Mouse (Mus musculus) adrenal gland, adult 18-20 months (tissue): ENCODE measurements around the gene Cd47. TPM values are rescaled to one million over a fixed set of nuclear protein-coding genes. Genes with fewer than 3 reads are reported as not detected.

ENCODE experiments used
- DNase-seq, 2 experiments: peaks; one replicate each; pipeline ENCODE4 v3.0.0; 2021 to 2022; ENCODE audit warnings: low spot score in 2 of 2
- total RNA-seq, 2 experiments: library from RNA; stranded (reverse); gene quantifications; 1 replicate in 1 of 2; 2 replicates in 1 of 2; pipeline ENCODE4 v1.2.3; 2021

Gene Cd47
- total RNA-seq, 2 experiments from 2014 or later = 87.8 to 195 TPM

DNA sequence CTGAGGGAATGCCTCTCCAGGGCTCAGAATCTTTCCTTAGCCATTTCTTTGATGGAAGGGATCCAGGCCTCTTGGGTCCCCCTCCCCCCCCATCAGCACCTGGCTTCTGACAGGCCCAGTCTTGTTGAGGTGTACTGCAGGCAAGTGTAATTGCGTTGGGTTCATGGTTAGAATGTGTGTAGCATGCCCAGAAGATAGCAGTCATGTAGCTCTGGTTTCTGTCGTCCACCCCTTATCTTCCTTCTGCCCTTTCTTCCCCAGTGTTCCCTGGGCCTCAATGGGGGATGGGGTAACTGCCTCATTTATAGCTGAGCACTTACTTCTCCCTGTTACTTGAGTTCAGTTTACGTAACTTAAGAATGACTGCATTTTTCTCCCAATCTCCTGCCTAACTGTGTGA, 104.7 kb downstream of the Cd47 start:
- no peak for DNase-seq

DNA sequence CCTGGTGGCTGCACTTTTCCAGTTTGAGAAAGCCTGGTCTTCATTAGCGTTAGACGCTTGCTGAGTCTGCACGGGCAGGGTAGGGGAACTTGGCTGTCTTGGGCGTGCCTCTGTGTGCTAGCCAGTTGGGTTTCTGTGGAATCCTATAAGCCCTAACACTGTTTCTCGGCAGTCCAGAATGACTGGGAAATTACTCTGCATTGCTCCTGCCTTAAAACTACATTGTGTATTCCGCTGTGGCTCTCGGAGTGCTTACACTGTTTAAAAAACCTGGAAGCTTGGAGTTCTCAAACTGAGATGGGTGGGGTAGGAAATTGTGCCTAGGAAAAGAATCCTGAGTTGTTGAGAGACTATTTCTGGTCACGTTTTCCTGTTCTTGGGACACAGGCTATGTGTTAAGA, 105.3 kb downstream of the Cd47 start:
- no peak for DNase-seq

DNA sequence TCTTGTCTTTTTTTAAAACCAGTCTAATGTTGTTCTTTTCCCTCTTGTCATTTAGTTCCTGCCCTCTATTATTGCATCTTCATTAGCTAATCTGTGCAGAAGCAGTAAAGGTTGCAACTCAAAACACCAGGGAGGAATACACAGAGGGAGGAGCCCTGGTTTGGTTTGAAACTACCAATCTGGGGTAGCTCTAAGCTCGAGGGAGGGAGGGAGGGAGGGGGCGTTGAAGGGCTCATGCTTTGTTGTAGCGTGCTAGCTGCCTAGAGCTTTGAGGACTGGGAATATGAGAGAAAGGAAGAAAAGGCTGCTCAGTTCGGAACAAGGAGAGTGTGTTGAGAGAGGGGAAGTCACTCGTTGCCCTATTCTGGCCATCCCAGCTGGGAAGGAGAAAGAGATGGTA, 105.7 kb downstream of the Cd47 start:
- no peak for DNase-seq

DNA sequence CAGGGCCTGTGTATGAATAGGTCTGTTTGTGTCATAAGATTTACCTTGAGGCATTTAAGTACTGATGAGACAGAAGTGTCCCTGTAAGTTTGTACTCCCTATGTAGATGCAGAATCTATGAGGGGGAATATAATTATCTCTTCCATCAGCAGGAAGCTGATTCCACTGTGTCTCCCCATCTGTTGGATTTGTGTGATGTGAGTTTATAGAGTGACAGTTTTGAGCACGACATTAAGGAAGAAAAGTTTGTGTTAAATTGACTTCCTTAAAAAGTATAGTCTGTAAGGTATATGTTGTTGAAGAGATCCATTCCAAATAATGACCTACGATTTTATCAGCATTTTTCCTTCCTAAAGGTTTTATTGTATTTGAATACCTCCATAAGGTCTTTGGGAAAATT, 106.6 kb downstream of the Cd47 start:
- DNase-seq = no peak

DNA sequence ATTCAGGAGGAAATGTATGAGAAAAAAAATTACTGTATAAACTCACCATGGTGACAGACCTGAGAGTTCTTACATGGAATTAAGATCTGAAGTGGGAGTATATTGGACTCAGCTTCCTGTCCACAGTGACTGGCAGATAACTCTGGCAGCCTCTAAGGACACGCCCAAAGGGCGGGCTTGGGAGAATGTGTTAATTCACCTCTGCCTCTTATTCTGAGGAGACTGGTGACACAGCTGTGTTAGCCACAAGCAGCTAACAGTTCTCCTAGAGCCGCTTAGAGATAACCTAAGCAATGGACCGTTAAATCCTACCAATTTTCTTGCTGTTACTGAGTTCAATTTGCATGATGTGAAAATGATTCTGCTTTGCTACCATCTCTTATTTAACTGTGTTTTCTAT, 107.0 kb downstream of the Cd47 start:
- no peak for DNase-seq

DNA sequence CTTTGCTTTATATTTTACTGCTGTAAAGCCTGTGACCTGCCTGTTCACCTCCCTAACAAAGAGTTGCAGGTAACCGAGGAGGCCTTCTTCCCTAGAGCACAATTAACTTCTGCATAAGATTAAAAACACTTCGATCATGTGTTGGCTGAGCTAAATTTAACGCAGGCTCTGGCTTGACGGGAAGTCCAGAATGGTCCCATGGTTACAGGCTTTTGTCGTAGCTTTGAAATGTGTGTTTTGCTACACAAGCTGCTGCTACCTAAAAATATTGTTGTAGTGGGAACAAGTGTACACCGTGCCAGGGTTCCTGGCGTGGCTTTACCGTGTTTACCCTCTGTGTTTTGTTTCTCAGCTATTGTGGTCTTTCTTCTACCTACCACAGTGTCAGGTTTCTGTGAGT, 109.2 kb downstream of the Cd47 start:
- no peak for DNase-seq

DNA sequence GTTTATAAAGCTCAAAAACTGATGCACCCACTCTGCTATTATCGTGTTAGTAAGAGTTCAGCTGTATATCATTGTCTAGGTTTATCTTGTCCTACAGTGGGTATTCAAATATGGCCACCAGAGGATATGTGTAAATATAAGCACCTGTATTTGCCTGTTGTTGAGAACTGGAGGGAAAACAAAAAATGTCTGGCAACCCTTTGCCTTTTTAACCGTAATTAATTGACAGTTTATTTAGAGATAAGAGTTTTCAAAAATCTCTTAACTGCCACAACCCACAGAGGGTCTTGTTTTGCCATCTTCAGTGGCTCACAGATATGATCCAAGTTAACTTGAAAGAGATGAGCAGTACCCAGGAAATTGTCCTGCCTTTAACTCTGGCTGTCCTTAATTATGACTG, 113.8 kb downstream of the Cd47 start:
- DNase-seq = no peak

DNA sequence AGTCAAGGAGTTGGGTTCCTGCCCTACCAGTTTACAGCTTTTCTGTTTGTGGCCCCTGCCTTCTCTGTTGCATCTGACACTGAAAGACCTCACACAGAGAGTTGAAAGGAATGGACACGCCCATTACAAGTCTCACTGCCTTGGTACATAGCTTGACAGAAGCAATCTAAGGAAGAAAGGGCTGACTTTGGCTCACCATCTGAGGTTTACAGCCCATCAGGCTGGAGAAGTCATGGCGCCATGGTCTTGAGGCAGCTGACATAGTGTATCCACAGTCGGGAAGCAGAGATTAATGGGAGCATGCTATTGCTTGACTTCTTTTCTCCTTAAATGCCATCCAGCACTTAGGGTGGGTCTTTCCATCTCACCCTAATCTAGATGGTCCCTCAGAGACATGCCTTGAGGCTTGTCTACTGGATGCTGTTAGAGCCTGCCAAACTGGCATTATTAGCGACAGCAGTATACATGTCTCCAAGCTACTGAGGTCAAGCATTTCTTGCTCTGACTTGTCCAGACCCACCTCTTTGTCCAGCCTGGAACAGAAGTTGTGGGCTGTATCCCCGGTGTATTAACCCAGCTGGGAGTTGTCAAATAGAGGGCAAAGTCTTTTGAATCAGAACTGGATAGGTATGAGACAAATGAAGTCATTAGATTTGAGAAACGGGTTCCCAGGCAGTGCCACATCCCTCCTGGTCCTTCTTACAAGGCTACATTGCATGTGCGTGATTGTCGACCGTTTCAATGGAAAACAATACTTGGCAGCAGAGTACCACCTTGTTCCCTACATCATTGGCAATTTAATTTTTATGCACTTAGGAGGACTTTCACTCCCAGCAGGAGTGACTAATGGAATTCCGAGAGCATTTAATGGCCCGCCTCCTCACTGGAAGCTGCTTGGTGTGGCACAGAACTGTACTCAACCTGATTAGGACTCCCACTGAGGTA, 115.5 kb downstream of the Cd47 start:
- no peak for DNase-seq

DNA sequence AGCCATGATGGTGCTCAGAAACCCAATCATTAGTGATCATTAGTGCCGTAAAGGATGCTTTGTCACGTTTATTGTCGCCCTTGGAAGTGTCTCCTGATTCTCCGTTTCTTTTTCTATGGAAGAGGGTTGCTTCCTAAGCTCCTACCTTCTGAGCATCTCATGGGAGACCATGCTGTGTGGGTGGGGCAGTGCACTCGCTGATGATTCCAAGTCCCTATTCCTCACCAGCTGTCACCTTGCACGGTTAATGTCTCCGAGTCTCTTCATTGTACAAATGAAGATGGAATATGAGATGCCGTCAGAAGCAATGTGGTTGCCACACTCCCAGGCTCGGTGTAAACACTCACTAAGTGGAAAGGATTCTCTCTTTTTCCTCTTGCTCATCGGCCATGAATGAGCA, 119.9 kb downstream of the Cd47 start:
- DNase-seq = no peak

DNA sequence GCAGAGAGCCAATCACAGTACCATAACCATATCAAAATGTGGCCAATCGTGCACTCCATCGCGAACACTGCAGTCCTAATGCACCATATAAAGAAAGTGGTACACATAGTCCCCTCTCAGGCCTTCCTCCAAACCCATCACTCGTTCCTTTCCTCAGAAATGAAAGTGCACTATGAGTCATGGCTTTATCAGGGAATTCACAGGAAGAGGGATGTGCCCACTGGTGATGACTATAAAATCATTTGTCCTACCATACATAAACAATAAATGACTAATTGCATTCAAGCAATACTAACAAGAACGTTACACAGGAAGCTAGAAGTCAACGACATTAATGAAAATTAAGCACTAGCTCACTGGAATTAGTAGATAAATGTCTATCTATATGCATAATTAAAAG, 121.3 kb downstream of the Cd47 start:
- DNase-seq = no peak

DNA sequence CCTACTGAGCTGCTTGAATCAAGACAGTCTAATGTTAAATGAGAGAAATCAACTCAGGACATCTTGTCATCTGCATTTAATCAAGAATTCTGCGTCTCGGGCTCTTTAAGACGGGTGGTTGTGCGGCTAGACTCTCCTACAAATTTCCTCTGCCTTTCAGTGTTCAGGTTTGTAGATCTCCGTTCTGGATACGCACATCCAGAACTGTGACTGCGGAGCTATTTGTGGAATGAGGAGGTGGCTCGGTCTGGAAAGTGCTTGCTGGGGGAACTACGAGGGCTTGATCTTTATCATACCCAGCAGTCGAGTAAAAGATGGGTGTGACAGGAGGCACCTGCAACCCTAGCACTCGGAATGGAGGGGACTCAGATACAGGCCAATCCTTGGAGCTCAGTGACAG, 121.8 kb downstream of the Cd47 start:
- no peak for DNase-seq

DNA sequence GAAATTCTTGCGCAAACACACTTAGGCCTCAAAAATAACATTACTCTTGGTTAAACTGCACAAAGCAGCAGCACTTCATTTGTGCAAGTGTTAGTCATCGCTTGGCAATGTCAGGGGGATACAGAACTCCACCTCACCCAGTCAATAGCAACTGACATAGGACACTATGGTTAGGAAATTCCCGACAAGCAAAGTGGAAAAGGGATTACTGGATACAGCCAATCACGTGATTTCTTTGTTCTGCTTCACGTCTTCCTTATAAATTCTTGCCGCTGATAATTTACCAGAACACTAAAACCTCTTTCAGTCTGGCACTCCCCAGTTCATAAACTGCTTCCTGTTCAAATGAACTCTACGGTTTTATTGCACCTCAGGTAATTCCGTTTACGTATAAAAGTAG, 123.4 kb downstream of the Cd47 start:
- no peak for DNase-seq

DNA sequence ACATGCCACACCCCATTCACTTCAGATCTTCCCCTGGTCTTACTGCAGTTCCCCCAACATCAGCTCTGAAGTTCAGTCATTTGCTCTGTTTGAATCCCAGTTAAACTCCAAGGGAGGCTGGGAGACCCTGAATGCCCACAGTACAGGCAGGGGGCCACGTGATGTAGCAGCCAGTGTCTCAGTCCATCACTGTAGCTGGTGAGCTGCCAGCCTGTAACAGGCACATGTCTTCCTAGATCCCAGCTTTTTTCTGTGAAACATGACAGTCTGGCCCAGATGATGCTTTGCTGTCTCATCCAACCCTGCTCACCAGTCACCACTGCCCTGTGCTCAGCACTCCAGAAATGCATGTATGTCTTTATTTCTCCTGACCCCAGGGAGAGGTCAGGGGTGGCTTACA, 124.6 kb downstream of the Cd47 start:
- no peak for DNase-seq

DNA sequence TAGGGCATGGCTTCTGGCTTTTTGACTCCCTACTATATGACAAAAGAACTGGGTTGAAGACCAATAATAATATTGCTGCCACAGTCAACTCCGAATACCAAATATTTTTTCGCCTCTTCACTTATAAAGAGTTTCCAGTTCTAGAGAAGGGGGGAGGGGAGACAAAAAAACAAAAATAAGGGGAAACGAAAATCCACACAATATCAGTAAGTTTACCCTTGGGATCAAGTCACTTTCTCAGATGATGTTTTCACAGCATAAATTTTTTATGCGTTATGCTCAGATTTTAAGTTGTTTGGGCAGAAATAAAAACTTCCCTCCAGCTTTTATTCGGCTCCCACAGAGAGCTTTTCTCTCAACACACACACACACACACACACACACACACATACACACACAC, 132.9 kb downstream of the Cd47 start:
- no peak for DNase-seq

DNA sequence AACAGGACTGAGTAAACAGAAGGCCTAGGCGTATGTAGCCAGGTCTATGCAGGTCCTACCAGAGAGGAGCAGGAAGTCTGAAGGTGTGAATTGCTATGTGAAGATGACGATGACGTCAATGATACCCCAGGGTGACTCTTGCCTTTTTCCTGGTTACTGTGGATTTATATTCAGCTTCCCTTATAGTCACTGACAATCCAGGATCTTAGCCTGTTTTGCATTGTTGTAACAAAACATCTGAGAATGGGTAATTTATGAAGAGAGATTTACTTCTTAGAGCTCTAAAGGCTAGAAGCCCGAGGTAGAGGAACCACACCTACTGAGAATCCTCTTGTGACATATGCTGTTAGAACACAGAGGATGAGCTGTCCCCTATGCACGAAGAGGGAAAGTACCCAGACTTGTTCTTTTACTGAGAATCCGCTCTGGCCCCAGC, 135.7 kb downstream of the Cd47 start:
- DNase-seq = no peak

DNA sequence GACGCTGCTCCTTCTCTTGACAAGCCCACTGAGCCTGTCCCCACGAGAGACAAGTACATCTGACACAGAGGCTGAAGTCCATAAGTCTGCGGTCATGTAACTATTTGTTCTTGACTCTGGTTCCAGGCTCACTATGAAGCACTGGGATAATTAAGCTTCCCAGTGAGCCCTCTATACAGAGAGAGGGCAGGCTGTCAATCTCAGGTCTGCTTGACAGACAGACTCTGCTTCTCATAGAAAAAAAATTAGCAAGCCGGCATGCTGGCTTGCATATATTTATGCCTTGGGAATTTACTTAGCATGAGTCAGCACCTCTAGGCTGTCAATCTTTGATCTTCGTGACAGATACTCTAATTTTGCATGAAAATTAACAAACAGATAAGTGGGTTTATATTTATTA, 136.5 kb downstream of the Cd47 start:
- no peak for DNase-seq

DNA sequence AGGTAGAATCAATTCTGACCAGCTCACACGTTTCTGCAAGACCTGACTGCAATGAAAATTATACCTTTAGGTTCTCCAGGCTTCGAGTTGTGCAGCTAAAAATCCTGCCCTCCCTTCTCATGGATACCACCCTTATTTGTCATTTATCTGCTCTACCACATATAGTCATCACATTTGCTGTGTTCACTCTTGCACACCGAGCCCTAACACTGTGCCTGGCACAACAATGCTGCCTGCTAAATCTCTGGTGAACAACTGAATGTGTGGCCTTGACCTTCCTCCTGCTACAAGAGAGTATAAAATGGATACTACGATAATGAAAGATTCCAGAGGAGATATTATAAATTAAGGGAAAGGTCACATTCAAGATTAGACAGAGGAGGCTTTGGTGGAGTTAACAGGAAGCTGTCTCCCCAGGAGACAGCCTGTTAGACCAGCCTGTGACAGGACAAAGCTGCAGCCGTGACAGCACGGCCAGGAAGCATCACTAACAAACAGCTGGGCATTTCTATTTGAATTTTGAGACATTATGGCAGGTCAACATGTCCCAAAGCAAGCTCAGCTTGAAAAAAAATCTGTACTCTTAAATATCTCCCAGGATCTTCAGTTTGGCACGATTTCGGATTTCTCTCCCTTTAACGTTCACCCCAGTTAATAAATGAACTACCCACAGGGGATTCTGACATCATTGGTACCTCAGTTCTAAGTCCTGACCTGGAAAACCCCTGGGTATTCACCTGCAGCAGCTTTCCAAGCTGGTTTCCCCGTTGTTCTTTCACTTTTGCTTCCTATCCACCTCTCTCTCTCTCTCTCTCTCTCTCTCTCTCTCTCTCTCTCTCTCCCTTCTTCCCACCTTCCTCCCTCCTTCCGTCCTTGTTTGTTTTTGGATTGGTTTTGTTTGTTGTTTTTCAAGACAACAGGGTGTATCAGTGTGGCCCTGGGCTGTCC, 137.2 kb downstream of the Cd47 start:
- DNase-seq = no peak

DNA sequence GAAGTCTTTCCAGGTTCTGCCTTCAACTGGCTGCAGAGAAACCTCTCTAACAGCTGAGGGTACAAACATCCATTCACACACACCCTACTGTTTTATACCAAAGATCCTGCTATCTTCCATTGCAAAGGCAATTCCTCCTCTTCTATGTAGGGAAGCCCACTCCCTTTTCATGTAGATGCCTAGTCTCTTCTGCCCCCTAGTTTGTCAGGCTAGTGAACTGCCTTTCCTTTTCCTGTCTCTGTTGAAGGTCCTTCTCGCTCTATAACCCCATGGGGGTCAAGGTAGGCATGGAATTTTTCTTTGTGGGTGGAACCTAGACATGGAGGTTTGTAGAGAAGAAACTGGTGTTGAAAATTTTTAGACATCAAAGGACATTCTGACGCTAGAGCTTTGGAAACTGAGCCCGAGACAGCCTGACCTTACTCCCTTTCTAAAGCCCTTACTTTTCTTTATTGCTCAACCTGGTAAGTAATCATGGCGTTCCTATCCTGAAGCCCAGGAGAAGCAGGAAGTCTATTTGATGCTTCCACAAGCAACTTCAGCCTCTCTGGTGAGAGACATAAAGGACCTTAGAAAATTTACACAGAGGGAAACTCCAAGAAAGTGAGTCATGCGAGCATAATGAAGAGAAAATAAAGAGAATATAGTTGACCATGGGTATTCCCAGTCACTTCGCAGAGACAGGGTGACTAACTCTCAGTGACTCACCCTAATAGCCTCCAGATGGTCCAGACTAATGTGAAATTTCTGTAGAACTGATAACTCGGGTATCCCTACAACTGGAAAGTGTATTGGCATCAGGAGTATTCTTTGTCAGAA, 138.4 kb downstream of the Cd47 start:
- DNase-seq = no peak

DNA sequence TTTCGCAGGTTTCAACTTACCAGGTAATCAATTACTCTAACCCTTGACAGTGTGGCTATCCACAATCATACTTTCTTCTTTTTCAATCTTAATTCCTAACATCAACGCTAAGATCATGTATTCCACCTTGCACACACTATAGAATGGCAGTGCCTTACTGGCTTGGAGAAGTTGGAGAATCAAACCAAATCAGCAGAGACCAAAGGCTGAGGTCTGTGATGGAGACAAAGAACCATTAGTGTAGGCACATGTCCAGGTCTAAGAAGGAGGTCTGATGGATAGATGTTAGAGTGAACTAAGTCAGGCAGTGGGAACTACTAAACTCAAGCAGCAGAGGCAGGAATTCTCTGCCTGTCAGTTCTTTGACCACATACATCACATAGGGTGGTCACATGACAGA, 139.0 kb downstream of the Cd47 start:
- DNase-seq = no peak

DNA sequence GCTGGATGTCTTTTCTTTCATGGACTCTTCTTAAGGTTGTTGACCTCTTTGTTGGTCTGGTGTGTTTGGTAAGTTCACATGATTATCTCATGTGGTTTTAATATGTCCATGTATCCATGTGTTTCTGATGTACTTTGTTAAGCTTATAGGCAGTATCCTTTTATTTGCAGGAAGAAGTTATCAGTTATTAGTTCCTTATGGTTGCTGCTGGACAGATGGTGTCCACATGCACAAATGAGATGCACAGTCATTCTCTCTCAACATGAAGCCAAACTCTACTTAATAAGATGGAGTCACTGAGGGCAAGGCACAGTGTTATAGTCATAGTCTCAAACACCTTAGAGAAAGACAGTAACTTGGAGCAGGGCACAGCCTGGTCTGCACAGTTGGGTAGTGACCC, 140.1 kb downstream of the Cd47 start:
- DNase-seq = no peak

DNA sequence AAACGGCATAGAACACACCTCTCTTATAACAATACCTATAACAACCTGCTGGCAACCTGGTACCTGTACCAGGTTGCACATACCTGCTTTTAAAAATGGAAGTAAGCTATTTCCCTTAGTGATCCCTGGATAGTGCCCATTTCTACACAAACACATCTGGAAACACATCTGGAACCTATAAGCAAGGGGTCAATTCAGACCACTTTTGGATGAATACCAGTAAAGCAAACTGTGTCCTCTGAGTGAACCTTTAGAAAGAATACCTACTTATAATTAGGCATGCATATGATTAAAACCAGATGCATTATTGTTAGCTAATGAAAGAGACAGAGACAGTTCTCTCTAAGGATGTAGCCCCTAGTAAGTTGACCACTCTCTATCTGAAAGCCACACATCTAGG, 140.7 kb downstream of the Cd47 start:
- no peak for DNase-seq
